Mouse (Mus musculus) ES-Bruce4 (cell line): ENCODE results near the gene Btn1a1. TPM values are rescaled to one million over a fixed set of nuclear protein-coding genes. Genes with fewer than 3 reads are reported as not detected.

ENCODE experiments used
- H3K27ac ChIP-seq: 2 replicates; pipeline ENCODE4 v1.5.1; 2012; ENCODE audit warnings: low read length, inconsistent platforms; ENCODE audit not compliant: insufficient read depth
- H3K27me3 ChIP-seq: 2 replicates; pipeline ENCODE4 v1.6.1; 2012; ENCODE audit warnings: mild to moderate bottlenecking, low read length, inconsistent platforms; ENCODE audit not compliant: control insufficient read depth, poor library complexity, insufficient read depth, severe bottlenecking
- H3K36me3 ChIP-seq: 2 replicates; pipeline ENCODE4 v1.6.1; 2012; ENCODE audit warnings: inconsistent platforms, mild to moderate bottlenecking, low read length, moderate library complexity; ENCODE audit not compliant: control insufficient read depth, poor library complexity, insufficient read depth, severe bottlenecking
- H3K4me1 ChIP-seq: one replicate; pipeline ENCODE4 v1.8.1; 2011; ENCODE audit warnings: low read length; ENCODE audit not compliant: control insufficient read depth, insufficient read depth
- H3K4me3 ChIP-seq: 2 replicates; pipeline ENCODE4 v1.5.1; 2011; ENCODE audit warnings: low read depth, mild to moderate bottlenecking, low read length
- H3K9ac ChIP-seq: 2 replicates; pipeline ENCODE4 v1.6.1; 2012; ENCODE audit warnings: low read depth, mild to moderate bottlenecking, inconsistent platforms; ENCODE audit not compliant: poor library complexity, severe bottlenecking
- H3K9me3 ChIP-seq: replicated peaks from 2 replicates; pipeline ENCODE4 v1.6.1; 2012; ENCODE audit warnings: mild to moderate bottlenecking, low read length, inconsistent platforms; ENCODE audit not compliant: control insufficient read depth, poor library complexity, insufficient read depth, severe bottlenecking
- CTCF ChIP-seq: IDR thresholded peaks from one replicate; pipeline ENCODE4 v1.8.1; 2011; ENCODE audit warnings: low read depth, low read length
- EP300 ChIP-seq: IDR thresholded peaks from 2 replicates; pipeline ENCODE4 v1.6.1; 2011; ENCODE audit warnings: low read depth, low read length; ENCODE audit not compliant: insufficient read depth
- POLR2A ChIP-seq: IDR thresholded peaks from one replicate; pipeline ENCODE4 v1.8.1; 2011; ENCODE audit warnings: low read length; ENCODE audit not compliant: insufficient read depth
- polyA plus RNA-seq: library from polyadenylated mRNA; stranded (reverse); fragments of >200 nt; gene quantifications from 2 replicates; pipeline ENCODE4 v1.2.4, GENCODE M21; 2011; ENCODE audit warnings: low read depth; ENCODE audit not compliant: missing spikeins, insufficient read depth, insufficient read length

Btn1a1 gene
- polyA plus RNA-seq, 1 experiment = 0.40 TPM

GRCm38 (mm10) chr13:23437908-23438307, 27.8 kb downstream of the Btn1a1 start:
- Histone ChIP-seq H3K9me3 (no peaks in the 10 kb centered on the region), H3K36me3 (no peaks in the 10 kb centered on the region), H3K4me1 (no peaks in the 10 kb centered on the region), H3K4me3 (peak overlapping the region; percentile 99), H3K27ac (no peak overlapping the region; the same call in 1 of the 2 replicates), H3K27me3 (no peaks in the 10 kb centered on the region), H3K9ac (peak overlapping the region; percentile 81)
- no peak for TF ChIP-seq EP300
- no peak for TF ChIP-seq POLR2A
- TF ChIP-seq CTCF = no peak

GRCm38 (mm10) chr13:23436861-23437822, 28.6 kb downstream of the Btn1a1 start:
- Histone ChIP-seq H3K27ac (peak overlapping the region; percentile 35), H3K4me3 (peak overlapping the region; percentile 99), H3K27me3 (no peaks in the 10 kb centered on the region), H3K9me3 (no peaks in the 10 kb centered on the region), H3K36me3 (no peaks in the 10 kb centered on the region), H3K4me1 (no peaks in the 10 kb centered on the region), H3K9ac (peak overlapping the region; percentile 81)
- TF ChIP-seq CTCF (no peak), POLR2A (no peak), EP300 (no peak)

- Histone ChIP-seq H3K4me1 (no peaks in the 10 kb centered on the region), H3K9me3 (no peaks in the 10 kb centered on the region), H3K9ac (no peak overlapping the region), H3K27ac (no peak overlapping the region), H3K27me3 (no peaks in the 10 kb centered on the region), H3K4me3 (no peak overlapping the region), H3K36me3 (no peaks in the 10 kb centered on the region)
- TF ChIP-seq EP300 (no peak), CTCF (no peak), POLR2A (no peak)
Measured at GRCm38 (mm10) chr13:23436231-23436661, 29.5 kb downstream of the Btn1a1 start.

- H3K4me3 ChIP-seq = peak overlapping the region; percentile 63
- H3K27ac ChIP-seq = no peak overlapping the region
- H3K9ac ChIP-seq = peak overlapping the region; percentile 30; the same call in 1 of the 2 replicates
- no peaks in the 10 kb centered on the region for H3K27me3 ChIP-seq
- H3K9me3 ChIP-seq = no peaks in the 10 kb centered on the region
- no peaks in the 10 kb centered on the region for H3K4me1 ChIP-seq
- H3K36me3 ChIP-seq = no peaks in the 10 kb centered on the region
- TF ChIP-seq EP300 (no peak), POLR2A (no peak)
Measured at GRCm38 (mm10) chr13:23435676-23436075, 30.0 kb downstream of the Btn1a1 start.

GRCm38 (mm10) chr13:23435241-23435640, 30.5 kb downstream of the Btn1a1 start:
- H3K27ac ChIP-seq = no peak overlapping the region
- no peaks in the 10 kb centered on the region for H3K36me3 ChIP-seq
- H3K9me3 ChIP-seq = no peaks in the 10 kb centered on the region
- peak overlapping the region; percentile 30; the same call in 1 of the 2 replicates for H3K9ac ChIP-seq
- TF ChIP-seq POLR2A (no peak), EP300 (no peak), CTCF (no peak)
- no peak overlapping the region; the same call in none of the 2 replicates for H3K4me3 ChIP-seq
- H3K27me3 ChIP-seq = no peaks in the 10 kb centered on the region
- H3K4me1 ChIP-seq = no peaks in the 10 kb centered on the region

GRCm38 (mm10) chr13:23434426-23434825, 31.3 kb downstream of the Btn1a1 start:
- Histone ChIP-seq H3K36me3 (no peaks in the 10 kb centered on the region), H3K27ac (no peak overlapping the region), H3K9ac (peak overlapping the region; percentile 77), H3K9me3 (no peaks in the 10 kb centered on the region), H3K4me1 (no peaks in the 10 kb centered on the region), H3K27me3 (no peaks in the 10 kb centered on the region), H3K4me3 (peak overlapping the region; percentile 69)
- TF ChIP-seq POLR2A = no peak
- peak; percentile 30 for TF ChIP-seq CTCF
